Mouse (Mus musculus) neural tube, embryonic 12.5 days (tissue): Measurements from ENCODE around the gene Zfp366. TPM values are rescaled to one million over a fixed set of nuclear protein-coding genes. Genes with fewer than 3 reads are reported as not detected.

ENCODE experiments used
- ATAC-seq: fragments of 200-750 bp; cut with Nextera tagmentation; 2 replicates; pipeline ENCODE4 v1.8.0; 2017; ENCODE audit warnings: low read depth, mild to moderate bottlenecking, moderate TSS enrichment, moderate library complexity; ENCODE audit not compliant: low FRiP score
- H3K27ac ChIP-seq: fragments of 300-500 bp; sonication (generic); 2 replicates; pipeline ENCODE4 v1.5.1; 2016
- H3K27me3 ChIP-seq: fragments of 300-500 bp; sonication (generic); replicated peaks from 2 replicates; pipeline ENCODE4 v1.6.1; 2016; ENCODE audit warnings: mild to moderate bottlenecking
- H3K36me3 ChIP-seq: fragments of 300-500 bp; sonication (generic); 2 replicates; pipeline ENCODE4 v1.6.1; 2016; ENCODE audit warnings: mild to moderate bottlenecking
- H3K4me1 ChIP-seq: fragments of 300-500 bp; sonication (generic); 2 replicates; pipeline ENCODE4 v1.6.1; 2016
- H3K4me2 ChIP-seq: fragments of 300-500 bp; sonication (generic); replicated peaks from 2 replicates; pipeline ENCODE4 v1.6.1; 2016; ENCODE audit warnings: mild to moderate bottlenecking
- H3K4me3 ChIP-seq: fragments of 300-500 bp; sonication (generic); 2 replicates; pipeline ENCODE4 v1.5.1; 2016
- H3K9ac ChIP-seq: fragments of 300-500 bp; sonication (generic); 2 replicates; pipeline ENCODE4 v1.6.1; 2016; ENCODE audit warnings: mild to moderate bottlenecking
- H3K9me3 ChIP-seq: fragments of 300-500 bp; sonication (generic); 2 replicates; pipeline ENCODE4 v1.6.1; 2016; ENCODE audit warnings: mild to moderate bottlenecking
- WGBS: fragments of 180-500 bp; shearing (Covaris S2); methylation state at CpG from one replicate; pipeline ENCODE4 v1.1.7; 2016; 5-methylcytosine and 5-hydroxymethylcytosine counted together
- polyA plus RNA-seq: library from polyadenylated mRNA; unstranded; fragments of >200 nt; fragmentation: Nextera tagmentation; extraction: Ambion mirVana; gene quantifications from 2 replicates; pipeline ENCODE4 v1.2.1, GENCODE M21; 2016

Gene Zfp366
- polyA plus RNA-seq = 0.56 and 0.57 TPM in 2 replicates

DNA sequence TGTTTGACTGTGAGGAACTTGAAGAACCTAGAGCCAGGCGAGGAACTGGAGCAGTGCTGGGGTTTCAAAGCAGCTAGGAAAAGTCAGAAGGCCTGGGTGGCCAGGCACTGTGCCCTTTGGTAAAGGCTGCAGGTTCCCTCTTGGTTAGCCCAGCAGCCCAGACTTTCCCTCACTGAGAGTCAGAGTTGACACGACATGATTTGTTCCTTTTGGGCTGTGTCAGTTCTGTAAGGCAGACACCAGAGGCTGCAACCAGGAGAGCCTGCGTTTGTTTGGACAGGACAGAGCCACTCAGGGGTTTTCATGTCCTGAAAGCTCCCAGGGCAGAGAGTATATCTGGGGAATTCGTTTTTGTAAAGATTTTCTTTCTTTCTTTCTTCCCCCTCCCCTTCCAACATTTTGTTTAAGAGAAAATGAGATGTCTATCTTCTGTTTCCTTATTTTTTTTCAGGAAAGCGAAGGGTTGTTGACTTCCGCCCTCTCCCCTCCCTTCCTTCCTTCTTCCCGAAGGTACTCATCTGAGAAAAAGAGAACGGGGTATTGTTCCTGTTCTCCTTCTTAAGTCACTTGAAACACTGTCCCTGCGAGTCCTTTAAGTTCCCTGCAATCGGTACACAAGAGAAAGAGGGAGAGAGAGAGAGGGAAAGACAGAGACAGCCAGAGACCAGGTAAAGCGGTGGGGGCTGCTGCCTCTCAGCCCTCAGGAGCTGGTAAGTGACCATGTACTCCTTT, at the start of gene Zfp366:
Zfp366 (plus strand) TSS at position 669 of the 732 bp plus-strand sequence.
- H3K9ac ChIP-seq = no peak within 1 kb of the TSS
- no peak within 1 kb of the TSS for H3K4me3 ChIP-seq
- WGBS = 65% methylated on average over 11 of the region's 11 CpGs
- ATAC-seq = no peak
- no peak within 1 kb of the TSS for H3K4me2 ChIP-seq
- no peaks in the 10 kb centered on the region for H3K9me3 ChIP-seq
- no peaks in the 10 kb centered on the region for H3K4me1 ChIP-seq
- no peaks in the 10 kb centered on the region for H3K27me3 ChIP-seq
- H3K36me3 ChIP-seq = no peaks in the 10 kb centered on the region
- H3K27ac ChIP-seq = no peak within 1 kb of the TSS

DNA sequence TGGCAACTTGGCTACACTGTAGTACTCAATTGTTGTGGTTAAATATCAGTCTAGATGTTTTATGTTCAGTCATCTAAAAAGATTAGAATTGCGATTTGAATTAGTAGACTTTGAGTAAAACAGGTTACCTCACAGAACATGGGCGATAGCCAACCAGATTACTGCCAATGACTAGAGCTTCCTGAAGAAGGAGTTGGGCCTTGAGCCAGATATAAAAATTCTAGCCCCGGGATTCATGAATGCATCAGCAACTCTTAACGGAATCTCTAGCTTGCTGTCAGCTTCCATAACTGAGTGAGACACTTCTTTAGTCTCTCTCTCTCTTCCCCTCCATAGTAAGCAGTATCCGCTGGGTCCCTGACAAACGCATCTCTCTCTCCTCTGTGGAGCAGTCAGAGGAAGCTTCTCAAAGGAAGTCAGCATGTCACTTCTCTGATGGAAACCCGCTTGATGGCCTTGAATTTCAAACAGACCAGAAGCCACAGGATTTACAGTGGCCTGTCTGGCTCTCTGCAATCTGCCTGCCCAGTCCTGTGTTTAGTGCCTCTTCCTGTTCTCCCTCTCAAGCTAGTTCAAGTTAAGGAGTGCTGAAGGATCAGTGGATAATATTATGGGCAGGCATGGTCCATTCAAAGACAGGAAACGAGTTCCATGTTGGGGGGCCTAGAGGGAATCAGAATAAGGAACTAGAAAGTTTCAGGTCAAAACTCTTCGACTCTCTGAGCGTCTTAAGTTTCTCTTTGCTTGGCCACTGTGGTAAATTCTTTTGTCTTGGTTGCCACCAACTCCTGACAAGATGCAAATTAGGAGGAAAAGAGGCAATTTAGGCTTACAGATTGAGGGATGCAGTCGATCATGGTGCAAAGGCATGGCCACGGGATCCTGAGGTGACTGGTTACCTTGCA, 46.0 kb upstream of the Zfp366 start:
- H3K4me1 ChIP-seq = no peaks in the 10 kb centered on the region
- H3K9me3 ChIP-seq = no peaks in the 10 kb centered on the region
- H3K4me3 ChIP-seq = no peak overlapping the region
- no peaks in the 10 kb centered on the region for H3K36me3 ChIP-seq
- no peak overlapping the region for H3K4me2 ChIP-seq
- H3K27ac ChIP-seq = no peak overlapping the region
- H3K9ac ChIP-seq = no peak overlapping the region
- no peaks in the 10 kb centered on the region for H3K27me3 ChIP-seq
- no peak for ATAC-seq
- WGBS = 88% methylated on average over 12 of the region's 12 CpGs

DNA sequence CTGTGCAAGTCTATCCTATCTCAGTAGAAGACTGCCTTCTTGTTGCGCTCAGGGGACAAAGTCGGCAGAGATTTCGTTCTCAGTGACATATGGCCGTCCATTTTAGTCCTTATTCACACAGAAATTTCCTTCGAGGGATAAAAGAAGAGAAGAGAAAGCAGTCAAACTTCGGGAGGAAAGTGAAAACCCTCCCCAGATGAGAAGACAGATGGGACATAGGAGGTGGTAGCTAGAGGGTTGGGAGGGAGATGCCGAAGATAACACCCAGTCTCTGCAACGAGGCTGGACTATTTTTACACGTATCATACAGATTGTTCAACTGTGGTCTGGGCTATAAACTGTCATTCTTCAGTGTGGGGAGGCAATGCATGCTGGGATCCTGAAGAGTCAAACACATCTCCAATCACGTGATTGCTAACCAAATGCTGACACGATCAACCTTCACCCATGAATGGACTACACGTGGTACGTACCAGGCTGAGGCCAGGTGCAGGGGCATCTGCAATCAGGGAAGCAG, 38.2 kb upstream of the Zfp366 start:
- H3K9ac ChIP-seq = no peak overlapping the region
- no peak overlapping the region for H3K4me2 ChIP-seq
- H3K36me3 ChIP-seq = no peaks in the 10 kb centered on the region
- H3K27me3 ChIP-seq = no peaks in the 10 kb centered on the region
- H3K9me3 ChIP-seq = no peaks in the 10 kb centered on the region
- ATAC-seq = no peak
- WGBS = 77% methylated on average over 13 of the region's 13 CpGs
- H3K4me1 ChIP-seq = peaks cover 15% of the 10 kb centered on the region
- no peak overlapping the region for H3K4me3 ChIP-seq
- H3K27ac ChIP-seq = no peak overlapping the region

DNA sequence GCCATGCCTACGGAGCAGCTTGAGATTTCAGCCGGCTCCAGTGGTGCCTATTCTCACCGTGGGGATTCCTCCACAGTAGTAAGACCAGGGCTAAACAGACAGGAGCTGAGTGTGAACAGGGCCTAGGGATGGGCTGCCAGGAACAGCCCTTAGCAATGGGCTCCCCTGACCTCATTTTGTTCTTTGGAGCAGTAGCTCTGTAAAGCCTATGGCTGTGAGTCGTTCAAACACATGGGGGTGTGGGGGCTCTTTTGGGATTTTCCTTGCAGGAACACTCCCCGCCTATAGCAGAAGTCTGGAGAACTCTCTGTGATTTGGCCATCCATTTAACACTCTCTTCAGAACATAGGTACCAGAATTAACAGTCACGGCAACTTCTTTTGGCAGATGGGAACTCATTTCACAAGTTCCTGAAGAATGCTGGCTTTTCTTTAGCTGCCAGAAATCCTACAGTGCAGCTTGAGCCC, 36.9 kb upstream of the Zfp366 start:
- Histone ChIP-seq H3K36me3 (no peaks in the 10 kb centered on the region), H3K4me2 (no peak overlapping the region), H3K27ac (no peak overlapping the region), H3K9ac (no peak overlapping the region), H3K4me3 (no peak overlapping the region), H3K27me3 (no peaks in the 10 kb centered on the region), H3K4me1 (peaks cover 15% of the 10 kb centered on the region), H3K9me3 (no peaks in the 10 kb centered on the region)
- WGBS = 78% methylated on average over 6 of the region's 6 CpGs
- ATAC-seq = no peak

DNA sequence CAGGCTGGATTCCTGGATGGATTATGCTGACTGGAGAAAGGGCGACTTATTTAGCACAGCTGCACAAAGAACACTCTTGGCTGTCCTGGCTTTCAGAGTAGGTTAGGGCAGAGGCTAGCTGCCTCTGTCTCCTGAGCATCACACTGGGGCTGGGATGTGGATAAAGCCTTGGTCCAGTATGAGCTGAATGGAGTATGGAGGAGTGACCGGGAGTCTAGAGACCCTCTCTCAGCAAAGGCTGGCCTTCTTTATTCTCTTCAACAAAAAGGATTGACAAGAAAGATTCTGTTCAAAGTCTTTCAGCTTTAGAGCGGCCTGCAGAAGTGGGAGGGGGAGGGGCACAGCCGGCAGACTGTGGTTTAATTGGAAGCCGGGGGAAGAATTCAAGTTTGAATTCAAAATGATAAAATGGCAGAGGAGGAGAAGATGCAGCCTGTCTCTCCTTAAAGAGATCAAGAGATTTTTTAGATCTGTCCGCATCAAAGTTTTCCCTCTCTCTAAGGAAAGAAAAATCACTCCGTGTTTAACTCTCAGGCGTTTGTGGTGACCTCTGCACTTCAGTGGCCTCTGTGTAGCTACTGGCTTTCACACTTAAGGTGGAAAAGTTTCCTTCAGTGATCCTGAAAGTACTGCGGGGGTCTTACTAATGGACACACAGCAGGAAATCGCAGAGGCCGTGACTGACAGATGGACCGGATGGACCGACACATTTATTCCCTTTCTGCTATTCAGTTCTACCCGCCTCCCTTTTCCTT, 34.9 kb upstream of the Zfp366 start:
- H3K4me3 ChIP-seq = no peak overlapping the region
- H3K4me2 ChIP-seq = no peak overlapping the region
- WGBS = 37% methylated on average over 14 of the region's 14 CpGs

DNA sequence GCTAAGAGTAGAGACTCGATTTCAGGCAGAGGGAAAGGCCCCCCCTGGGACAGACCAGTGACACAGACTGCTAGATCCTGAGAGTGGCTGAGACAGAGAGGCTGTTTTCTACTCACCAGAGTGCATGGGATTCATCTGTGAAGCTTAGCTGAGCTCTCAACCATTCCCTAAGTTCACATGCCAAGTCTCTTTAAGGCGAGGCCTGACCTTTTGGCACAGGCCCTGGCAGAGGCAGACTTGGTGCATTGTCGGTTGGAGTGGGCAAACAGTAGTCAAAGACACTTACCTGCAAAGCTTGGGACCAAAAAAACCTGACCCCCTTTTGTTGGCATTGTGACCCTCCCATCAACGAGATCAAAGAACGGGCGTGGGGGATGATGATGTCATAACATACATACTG, 34.0 kb upstream of the Zfp366 start:
- Histone ChIP-seq H3K9ac (no peak overlapping the region), H3K4me3 (no peak overlapping the region), H3K9me3 (no peaks in the 10 kb centered on the region), H3K27me3 (no peaks in the 10 kb centered on the region), H3K4me1 (peaks cover 15% of the 10 kb centered on the region), H3K4me2 (no peak overlapping the region), H3K27ac (no peak overlapping the region), H3K36me3 (no peaks in the 10 kb centered on the region)
- ATAC-seq = no peak
- WGBS = 69% methylated on average over 6 of the region's 6 CpGs

More for the DNA sequence above, 34.9 kb upstream of the Zfp366 start:
- no peak overlapping the region for H3K27ac ChIP-seq
- no peaks in the 10 kb centered on the region for H3K9me3 ChIP-seq
- H3K9ac ChIP-seq = no peak overlapping the region
- no peak for ATAC-seq
- no peaks in the 10 kb centered on the region for H3K36me3 ChIP-seq
- no peaks in the 10 kb centered on the region for H3K27me3 ChIP-seq
- peaks cover 15% of the 10 kb centered on the region for H3K4me1 ChIP-seq

DNA sequence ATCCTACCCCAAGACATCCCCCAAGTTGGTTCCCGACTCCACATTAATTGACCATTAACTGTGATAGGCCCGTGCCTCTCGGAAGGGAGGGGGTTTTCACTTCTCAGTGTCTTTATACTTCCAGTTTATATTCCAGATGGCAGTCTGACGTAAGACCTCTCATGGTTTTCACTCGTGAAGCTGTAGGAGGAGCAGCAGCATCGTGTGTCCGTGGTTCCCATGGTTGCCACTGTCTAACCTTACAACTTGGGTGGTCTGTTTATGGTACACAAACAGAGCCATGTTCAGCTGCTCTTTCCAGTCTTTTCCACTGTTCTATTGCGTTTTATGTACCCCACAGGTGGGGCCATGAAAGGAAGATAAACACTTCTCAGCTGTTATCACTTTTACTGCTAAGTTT, 33.5 kb upstream of the Zfp366 start:
- peak; percentile 61; the same call in 1 of the 2 replicates for ATAC-seq
- 28% methylated on average over 8 of the region's 8 CpGs for WGBS
- H3K27ac ChIP-seq = no peak overlapping the region

DNA sequence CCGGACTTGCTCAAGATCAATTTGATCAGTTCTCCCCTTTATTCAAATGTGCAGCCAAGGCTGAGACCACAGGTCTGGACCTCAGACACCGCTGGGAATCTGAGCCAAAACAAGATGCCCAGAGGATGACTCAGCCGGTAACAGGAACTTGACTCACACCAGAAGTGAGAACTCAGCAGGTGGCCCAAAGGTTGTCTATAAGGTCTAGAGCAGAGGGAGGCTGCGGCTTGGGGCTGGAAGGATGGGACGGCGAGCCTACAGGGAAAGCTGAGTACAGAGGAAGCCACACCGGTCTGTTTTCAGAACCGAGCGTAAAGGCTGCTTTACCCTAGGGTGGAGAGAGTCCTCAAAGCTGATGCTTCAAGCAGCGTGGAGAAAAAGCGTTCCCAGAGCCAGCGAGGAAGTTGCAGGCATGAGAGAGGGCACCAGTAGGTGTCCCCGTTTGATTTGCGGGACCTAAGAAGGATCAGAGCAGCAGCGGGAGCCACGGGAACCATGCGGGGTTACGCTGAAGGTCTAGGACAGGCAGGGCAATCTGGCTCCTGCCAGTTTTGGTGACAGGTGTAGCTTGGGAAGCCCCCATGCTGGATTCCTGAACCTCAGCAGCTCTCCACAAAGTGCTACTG, 32.2 kb upstream of the Zfp366 start:
- Histone ChIP-seq H3K27me3 (no peaks in the 10 kb centered on the region), H3K27ac (no peak overlapping the region), H3K9ac (no peak overlapping the region), H3K9me3 (0 out of 2 replicates have a peak, but pooled peaks cover 3% of the 10 kb centered on the region), H3K36me3 (no peaks in the 10 kb centered on the region), H3K4me3 (no peak overlapping the region), H3K4me2 (peak overlapping the region; percentile 30), H3K4me1 (peaks cover 15% of the 10 kb centered on the region)
- ATAC-seq = no peak
- WGBS = 23% methylated on average over 18 of the region's 18 CpGs

More for the DNA sequence above, 33.5 kb upstream of the Zfp366 start:
- no peaks in the 10 kb centered on the region for H3K36me3 ChIP-seq
- H3K27me3 ChIP-seq = no peaks in the 10 kb centered on the region
- no peaks in the 10 kb centered on the region for H3K9me3 ChIP-seq
- no peak overlapping the region for H3K4me3 ChIP-seq
- H3K4me1 ChIP-seq = peaks cover 15% of the 10 kb centered on the region
- no peak overlapping the region for H3K9ac ChIP-seq
- H3K4me2 ChIP-seq = no peak overlapping the region

DNA sequence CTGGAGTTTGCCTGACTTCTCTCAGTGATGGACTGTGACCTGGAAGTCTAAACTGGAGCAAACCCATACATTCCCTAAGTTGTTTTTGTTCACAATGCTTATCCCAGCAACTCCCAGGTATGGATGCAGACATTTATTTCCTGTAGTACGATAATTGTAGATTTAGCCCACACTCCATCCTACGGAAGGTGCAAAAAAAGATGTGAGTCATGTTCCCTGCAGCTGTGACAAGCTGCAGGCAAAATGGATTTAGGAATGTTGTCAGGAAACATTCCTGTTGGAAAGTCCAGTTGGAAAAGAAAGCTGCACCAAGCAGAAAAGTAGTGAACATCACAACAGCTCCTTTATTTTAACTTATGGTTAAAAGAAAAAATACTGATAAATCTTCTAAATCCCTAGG, 26.9 kb upstream of the Zfp366 start:
- Histone ChIP-seq H3K4me3 (no peak overlapping the region), H3K4me2 (no peak overlapping the region), H3K27ac (no peak overlapping the region), H3K9ac (no peak overlapping the region), H3K36me3 (no peaks in the 10 kb centered on the region), H3K9me3 (0 out of 2 replicates have a peak, but pooled peaks cover 3% of the 10 kb centered on the region), H3K27me3 (no peaks in the 10 kb centered on the region), H3K4me1 (no peaks in the 10 kb centered on the region)
- WGBS = 94% methylated on average over 2 of the region's 2 CpGs
- no peak for ATAC-seq

DNA sequence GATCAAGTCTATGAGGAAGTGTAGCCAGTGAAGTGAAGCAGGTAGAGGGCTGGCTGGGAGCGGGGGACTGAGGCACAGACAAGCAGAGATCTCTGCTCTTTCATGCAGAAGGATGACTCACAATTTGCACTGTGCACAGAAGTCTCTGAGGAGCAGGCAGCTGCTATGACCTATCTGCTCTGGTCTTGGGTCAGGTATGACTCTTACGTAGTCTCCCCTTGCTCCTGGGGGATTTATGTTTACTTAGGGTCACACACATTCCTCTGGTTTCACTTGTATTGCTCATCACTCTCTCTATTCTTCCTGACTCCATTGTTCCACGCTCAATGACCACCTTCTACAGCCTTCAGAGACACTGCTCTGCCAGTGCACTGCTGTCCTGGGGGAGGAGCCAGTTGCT, 25.9 kb upstream of the Zfp366 start:
- Histone ChIP-seq H3K4me2 (no peak overlapping the region), H3K27me3 (no peaks in the 10 kb centered on the region), H3K9ac (no peak overlapping the region), H3K9me3 (0 out of 2 replicates have a peak, but pooled peaks cover 3% of the 10 kb centered on the region), H3K27ac (no peak overlapping the region), H3K4me3 (no peak overlapping the region), H3K36me3 (no peaks in the 10 kb centered on the region), H3K4me1 (no peaks in the 10 kb centered on the region; the same call in 1 of the 2 replicates)
- no peak for ATAC-seq
- 83% methylated on average over 3 of the region's 3 CpGs for WGBS

DNA sequence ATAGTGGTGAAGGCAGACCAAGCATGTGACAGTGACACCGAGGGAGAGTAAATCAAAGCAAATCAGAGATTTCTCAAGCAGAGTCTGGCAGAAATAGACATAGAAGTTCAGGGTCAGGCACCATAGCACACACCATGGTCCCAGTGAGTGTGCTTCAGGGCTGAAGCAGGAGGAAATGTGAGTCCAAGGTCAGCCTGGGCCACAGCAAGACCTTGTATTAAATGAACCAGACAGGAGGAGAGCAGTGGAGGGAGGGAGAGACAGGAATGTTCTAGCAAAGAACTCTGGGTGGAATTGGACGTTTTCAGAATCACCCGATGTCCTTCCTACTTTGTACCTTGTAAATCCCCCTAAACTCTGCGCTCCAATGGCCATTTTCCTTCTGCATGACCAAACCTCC, 21.6 kb upstream of the Zfp366 start:
- H3K27me3 ChIP-seq = no peaks in the 10 kb centered on the region
- no peak for ATAC-seq
- H3K4me2 ChIP-seq = no peak overlapping the region
- WGBS = 70% methylated on average over 4 of the region's 4 CpGs
- no peak overlapping the region for H3K9ac ChIP-seq
- H3K4me3 ChIP-seq = no peak overlapping the region
- H3K27ac ChIP-seq = no peak overlapping the region
- no peaks in the 10 kb centered on the region for H3K9me3 ChIP-seq
- no peaks in the 10 kb centered on the region; the same call in 1 of the 2 replicates for H3K4me1 ChIP-seq
- no peaks in the 10 kb centered on the region for H3K36me3 ChIP-seq
